Mouse (Mus musculus) bone marrow macrophage, adult 2 months (primary cell): ENCODE data around the gene 5830473C10Rik.

Experiments used
- CTCF ChIP-seq: IDR thresholded peaks from 2 replicates; pipeline ENCODE4 v1.5.1; 2012; ENCODE audit warnings: low read depth, mild to moderate bottlenecking, low read length, moderate library complexity
- POLR2A ChIP-seq: IDR thresholded peaks from 2 replicates; pipeline ENCODE4 v1.6.1; 2012; ENCODE audit warnings: mild to moderate bottlenecking, low read depth, low read length, borderline replicate concordance

- TF ChIP-seq CTCF = no peak
- TF ChIP-seq POLR2A = no peak
Measured at GRCm38 (mm10) chr5:90571216-90571615, 10.3 kb downstream of the 5830473C10Rik start.
